Mouse (Mus musculus) neural tube, embryonic 15.5 days (tissue): ENCODE results near the gene Klf6. TPM values are rescaled to one million over a fixed set of nuclear protein-coding genes. Genes with fewer than 3 reads are reported as not detected.

ENCODE experiments used
- ATAC-seq: fragments of 200-750 bp; cut with Nextera tagmentation; 2 replicates; pipeline ENCODE4 v1.8.0; 2017; ENCODE audit warnings: mild to moderate bottlenecking, moderate TSS enrichment, moderate library complexity; ENCODE audit not compliant: low FRiP score
- H3K27ac ChIP-seq: fragments of 300-500 bp; sonication (generic); replicated peaks from 2 replicates; pipeline ENCODE4 v1.5.1; 2015; ENCODE audit warnings: mild to moderate bottlenecking, inconsistent platforms
- H3K27me3 ChIP-seq: fragments of 300-500 bp; sonication (generic); replicated peaks from 2 replicates; pipeline ENCODE4 v1.6.1; 2015; ENCODE audit warnings: inconsistent platforms
- H3K36me3 ChIP-seq: fragments of 300-500 bp; sonication (generic); 2 replicates; pipeline ENCODE4 v1.6.1; 2015; ENCODE audit warnings: inconsistent platforms
- H3K4me1 ChIP-seq: fragments of 300-500 bp; sonication (generic); 2 replicates; pipeline ENCODE4 v1.6.1; 2015; ENCODE audit warnings: inconsistent platforms
- H3K4me2 ChIP-seq: fragments of 300-500 bp; sonication (generic); 2 replicates; pipeline ENCODE4 v1.6.1; 2015; ENCODE audit warnings: inconsistent platforms, mild to moderate bottlenecking, moderate library complexity
- H3K4me3 ChIP-seq: fragments of 300-500 bp; sonication (generic); replicated peaks from 2 replicates; pipeline ENCODE4 v1.5.1; 2015; ENCODE audit warnings: mild to moderate bottlenecking, inconsistent platforms
- H3K9ac ChIP-seq: fragments of 300-500 bp; sonication (generic); replicated peaks from 2 replicates; pipeline ENCODE4 v1.6.1; 2015; ENCODE audit warnings: mild to moderate bottlenecking, inconsistent platforms
- H3K9me3 ChIP-seq: fragments of 300-500 bp; sonication (generic); replicated peaks from 2 replicates; pipeline ENCODE4 v1.6.1; 2016; ENCODE audit warnings: inconsistent platforms
- WGBS: fragments of 180-500 bp; shearing (Covaris S2); methylation state at CpG from one replicate; pipeline ENCODE4 v1.1.7; 2015; ENCODE audit warnings: mixed read lengths; 5-methylcytosine and 5-hydroxymethylcytosine counted together
- polyA plus RNA-seq: library from polyadenylated mRNA; unstranded; fragments of >200 nt; fragmentation: Nextera tagmentation; extraction: Ambion mirVana; gene quantifications from 2 replicates; pipeline ENCODE4 v1.2.1, GENCODE M21; 2015

Klf6 gene
- polyA plus RNA-seq, 1 experiment from 2014 or later = 88.2 TPM

DNA sequence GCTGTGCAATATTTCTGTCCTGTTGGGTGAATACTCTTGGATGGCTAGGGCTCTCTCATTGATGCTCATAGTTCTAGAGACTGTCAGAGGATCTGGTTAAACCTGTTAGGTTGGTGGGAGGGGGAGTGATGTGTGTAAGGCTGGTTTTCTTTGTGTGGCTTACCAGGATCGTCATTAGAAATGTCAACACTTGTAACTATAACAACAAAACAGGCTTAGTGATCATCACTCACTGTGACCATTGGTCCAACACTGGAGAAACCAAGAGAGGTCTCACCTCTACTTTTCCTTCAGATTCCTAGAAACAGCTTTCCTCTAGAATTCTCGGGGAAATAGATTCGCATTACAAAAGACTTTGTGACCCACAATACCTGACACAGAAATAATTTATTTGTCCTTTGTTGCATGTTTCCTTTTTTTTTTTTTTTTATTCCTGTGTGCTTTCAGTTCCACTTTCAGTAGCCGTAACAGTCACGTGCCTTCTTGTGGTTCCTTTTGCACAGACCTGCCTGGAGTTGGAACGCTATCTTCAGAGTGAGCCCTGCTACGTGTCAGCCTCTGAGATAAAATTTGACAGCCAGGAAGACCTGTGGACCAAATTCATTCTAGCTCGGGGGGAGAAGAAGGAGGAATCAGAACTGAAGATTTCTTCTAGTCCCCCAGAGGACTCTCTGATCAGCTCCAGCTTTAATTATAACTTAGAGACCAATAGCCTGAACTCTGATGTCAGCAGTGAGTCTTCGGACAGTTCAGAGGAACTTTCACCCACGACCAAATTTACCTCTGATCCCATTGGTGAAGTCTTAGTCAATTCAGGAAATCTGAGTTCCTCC is 3.2 kb downstream of the Klf6 start:
- Histone ChIP-seq H3K27ac (0 out of 2 replicates have a peak overlapping the region, but pooled peaks have one; percentile 62), H3K4me2 (peak overlapping the region; percentile 60), H3K36me3 (peaks cover 39% of the 10 kb centered on the region), H3K4me3 (peak overlapping the region; percentile 77), H3K4me1 (peaks cover 40% of the 10 kb centered on the region), H3K27me3 (no peaks in the 10 kb centered on the region), H3K9me3 (no peaks in the 10 kb centered on the region), H3K9ac (peak overlapping the region; percentile 40)
- no peak for ATAC-seq
- WGBS = 42% methylated on average over 10 of the region's 10 CpGs

DNA sequence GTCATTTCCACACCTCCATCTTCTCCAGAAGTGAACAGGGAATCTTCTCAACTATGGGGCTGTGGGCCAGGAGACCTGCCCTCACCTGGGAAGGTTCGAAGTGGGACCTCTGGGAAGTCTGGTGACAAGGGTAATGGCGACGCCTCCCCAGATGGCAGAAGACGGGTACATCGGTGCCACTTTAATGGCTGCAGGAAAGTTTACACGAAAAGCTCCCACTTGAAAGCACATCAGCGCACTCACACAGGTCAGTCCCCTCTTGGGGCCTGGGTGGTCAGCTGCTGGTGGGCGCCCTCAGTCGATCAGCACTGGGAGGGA is 3.8 kb downstream of the Klf6 start:
- Histone ChIP-seq H3K27ac (no peak overlapping the region), H3K27me3 (no peaks in the 10 kb centered on the region), H3K9me3 (no peaks in the 10 kb centered on the region), H3K4me3 (peak overlapping the region; percentile 77), H3K36me3 (peaks cover 39% of the 10 kb centered on the region), H3K9ac (no peak overlapping the region), H3K4me1 (peaks cover 45% of the 10 kb centered on the region), H3K4me2 (peak overlapping the region; percentile 60)
- WGBS = 90% methylated on average over 9 of the region's 9 CpGs
- no peak for ATAC-seq

DNA sequence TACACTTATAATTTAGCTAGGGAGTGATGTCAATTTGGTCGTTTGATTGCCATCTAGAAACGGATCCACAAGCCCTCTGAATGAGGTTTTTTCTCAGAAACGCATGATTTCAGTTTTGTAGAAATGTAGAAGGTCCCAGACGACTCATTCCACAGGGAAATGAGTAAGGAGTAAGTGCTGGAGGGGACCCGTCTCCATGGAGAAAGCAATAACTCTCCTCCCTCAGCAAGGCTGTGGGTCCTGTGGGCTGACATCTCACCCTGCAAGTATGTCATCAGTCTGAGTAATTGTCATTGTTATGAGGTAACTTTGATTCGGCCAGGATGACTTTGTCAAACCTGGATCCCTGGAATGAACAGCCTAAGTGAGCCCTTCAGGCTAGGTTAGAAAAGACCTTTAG is 4.8 kb downstream of the Klf6 start:
- peak overlapping the region; percentile 60 for H3K4me2 ChIP-seq
- peaks cover 50% of the 10 kb centered on the region for H3K4me1 ChIP-seq
- 74% methylated on average over 6 of the region's 6 CpGs for WGBS
- H3K27me3 ChIP-seq = no peaks in the 10 kb centered on the region
- H3K36me3 ChIP-seq = peaks cover 39% of the 10 kb centered on the region
- no peak overlapping the region for H3K27ac ChIP-seq
- ATAC-seq = no peak
- no peak overlapping the region for H3K9ac ChIP-seq
- H3K4me3 ChIP-seq = no peak overlapping the region
- no peaks in the 10 kb centered on the region for H3K9me3 ChIP-seq

DNA sequence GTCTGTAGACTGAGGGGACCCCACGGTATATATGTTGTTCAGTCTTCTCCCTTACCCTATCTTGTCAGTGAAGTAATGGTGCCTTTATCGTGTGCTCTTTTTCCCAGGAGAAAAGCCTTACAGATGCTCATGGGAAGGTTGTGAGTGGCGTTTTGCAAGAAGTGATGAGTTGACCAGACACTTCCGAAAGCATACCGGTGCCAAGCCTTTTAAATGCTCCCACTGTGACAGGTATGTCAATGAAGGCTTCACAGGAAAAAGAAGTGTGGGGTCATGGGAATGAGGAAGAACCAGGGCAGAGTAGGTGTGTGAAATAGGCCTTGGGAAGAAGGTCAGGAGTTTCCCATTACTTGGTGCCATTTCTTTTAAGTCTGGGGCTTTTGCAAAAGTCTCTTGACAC is 5.2 kb downstream of the Klf6 start:
- peaks cover 50% of the 10 kb centered on the region for H3K4me1 ChIP-seq

DNA sequence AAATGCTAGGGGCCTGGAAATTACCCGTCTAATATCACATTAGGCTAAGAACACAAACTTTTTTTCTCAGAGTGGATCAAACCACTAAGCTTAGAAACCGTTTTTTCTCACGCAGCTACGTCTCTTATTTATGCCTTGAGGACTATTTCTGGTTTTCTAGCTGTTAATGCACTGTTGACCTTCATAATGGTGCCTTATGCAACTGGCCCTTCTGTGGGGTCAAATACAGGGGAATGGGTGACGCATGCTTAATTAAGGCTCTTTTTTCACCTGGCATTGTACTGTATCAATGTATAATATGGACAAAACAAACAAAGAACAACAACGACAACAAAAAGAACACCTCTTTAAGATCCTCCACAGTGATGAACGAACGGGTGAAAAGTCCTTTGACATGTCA is 7.1 kb downstream of the Klf6 start:
- Histone ChIP-seq H3K4me2 (no peak overlapping the region), H3K36me3 (peaks cover 39% of the 10 kb centered on the region), H3K4me1 (peaks cover 50% of the 10 kb centered on the region), H3K4me3 (no peak overlapping the region), H3K27ac (no peak overlapping the region), H3K9me3 (no peaks in the 10 kb centered on the region), H3K9ac (no peak overlapping the region), H3K27me3 (no peaks in the 10 kb centered on the region)
- 83% methylated on average over 8 of the region's 8 CpGs for WGBS
- no peak for ATAC-seq

More for the DNA sequence above, 5.2 kb downstream of the Klf6 start:
- no peak overlapping the region for H3K9ac ChIP-seq
- peak overlapping the region; percentile 60 for H3K4me2 ChIP-seq
- WGBS = 90% methylated on average over 5 of the region's 5 CpGs
- H3K27ac ChIP-seq = no peak overlapping the region
- ATAC-seq = no peak
- H3K36me3 ChIP-seq = peaks cover 39% of the 10 kb centered on the region
- H3K27me3 ChIP-seq = no peaks in the 10 kb centered on the region
- H3K4me3 ChIP-seq = no peak overlapping the region
- no peaks in the 10 kb centered on the region for H3K9me3 ChIP-seq

DNA sequence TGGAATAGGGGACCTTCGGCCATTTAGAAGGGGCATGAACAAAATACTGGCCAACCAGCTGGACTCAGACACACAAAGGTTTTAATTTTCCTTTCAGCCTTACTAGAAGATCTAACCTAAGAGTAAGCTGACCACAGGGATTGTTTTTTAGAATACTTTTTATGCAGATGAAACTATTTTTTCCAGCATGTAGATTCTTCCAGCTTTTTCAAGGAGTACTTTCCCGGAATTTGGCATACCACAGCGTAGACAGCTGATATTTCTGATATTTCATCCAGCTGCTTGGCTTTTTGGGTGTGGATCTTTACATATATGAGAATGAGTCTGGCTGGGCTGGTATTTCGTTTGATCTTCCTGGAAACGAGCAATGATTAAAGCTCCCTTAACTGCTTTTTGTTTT is 8.2 kb downstream of the Klf6 start:
- H3K36me3 ChIP-seq = peaks cover 39% of the 10 kb centered on the region
- no peaks in the 10 kb centered on the region for H3K9me3 ChIP-seq
- H3K4me2 ChIP-seq = no peak overlapping the region
- no peaks in the 10 kb centered on the region for H3K27me3 ChIP-seq
- H3K4me3 ChIP-seq = no peak overlapping the region
- H3K9ac ChIP-seq = no peak overlapping the region
- no peak for ATAC-seq
- peaks cover 46% of the 10 kb centered on the region for H3K4me1 ChIP-seq
- H3K27ac ChIP-seq = no peak overlapping the region
- 52% methylated on average over 5 of the region's 5 CpGs for WGBS

DNA sequence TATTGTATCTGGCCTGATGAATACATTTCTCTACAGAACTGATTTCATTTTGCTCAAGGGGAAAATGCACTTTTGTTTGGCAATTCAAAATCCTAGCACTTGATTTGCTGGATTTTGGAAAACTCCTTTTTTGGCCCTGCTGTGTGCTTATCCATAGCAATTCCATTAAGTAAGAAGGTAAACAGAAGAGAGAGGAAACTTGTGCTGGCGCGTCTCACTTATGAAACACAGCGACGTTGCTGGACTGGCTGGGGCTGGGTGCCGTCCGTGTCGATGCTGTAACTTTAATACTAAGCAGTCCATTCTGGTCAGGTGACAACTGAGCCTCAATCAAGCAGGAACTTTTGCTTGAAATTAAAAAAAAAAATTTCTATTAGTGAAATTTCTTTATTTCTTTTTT is 8.6 kb downstream of the Klf6 start:
- Histone ChIP-seq H3K36me3 (peaks cover 38% of the 10 kb centered on the region), H3K4me3 (no peak overlapping the region), H3K27ac (no peak overlapping the region), H3K4me1 (peaks cover 42% of the 10 kb centered on the region), H3K4me2 (no peak overlapping the region), H3K27me3 (no peaks in the 10 kb centered on the region), H3K9me3 (no peaks in the 10 kb centered on the region), H3K9ac (no peak overlapping the region)
- 14% methylated on average over 7 of the region's 7 CpGs for WGBS
- no peak for ATAC-seq

DNA sequence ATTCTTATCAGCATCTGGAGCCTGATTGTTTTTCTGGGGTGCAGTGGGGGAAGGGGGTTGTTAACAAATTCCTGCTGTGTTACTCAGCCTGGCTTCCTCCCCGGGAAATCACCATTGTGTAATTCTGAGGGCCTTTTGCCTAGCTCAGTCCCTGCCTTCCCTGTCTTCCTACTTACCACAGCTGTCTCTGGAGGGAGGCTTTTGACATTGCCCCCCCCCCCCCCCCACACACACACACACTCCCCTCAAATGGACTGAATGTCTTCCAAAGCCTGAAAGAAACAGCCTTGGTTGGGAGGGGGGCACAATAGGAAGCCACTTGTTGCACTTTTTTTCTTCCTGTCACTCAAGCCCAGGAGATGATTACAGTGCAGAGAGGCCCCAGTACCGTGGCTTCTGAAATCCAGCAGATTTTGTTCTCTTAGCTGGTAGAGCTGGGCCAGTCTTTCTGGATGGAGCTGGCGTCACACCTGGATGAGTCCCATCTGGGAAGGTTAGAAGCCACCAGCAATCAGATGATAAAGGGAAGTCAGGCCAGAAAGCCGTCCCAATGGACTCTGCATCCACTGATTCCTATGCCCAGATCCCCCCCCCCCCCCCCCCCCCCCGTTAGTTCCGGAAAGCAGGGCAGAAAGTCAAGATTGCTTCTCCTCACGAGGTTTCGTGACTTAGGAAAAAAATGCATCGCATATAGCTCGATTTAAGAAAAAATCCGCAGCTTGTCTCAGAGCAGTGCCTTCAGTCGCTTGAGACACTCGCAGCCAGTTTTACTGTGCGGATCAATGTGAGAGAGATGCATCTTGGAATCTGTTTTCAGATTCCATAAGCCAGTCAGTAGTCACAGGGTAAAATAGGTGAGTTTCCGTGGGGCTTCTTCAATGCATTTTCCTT is 9.3 kb downstream of the Klf6 start:
- H3K36me3 ChIP-seq = peaks cover 31% of the 10 kb centered on the region
- no peak overlapping the region for H3K4me3 ChIP-seq
- WGBS = 20% methylated on average over 15 of the region's 15 CpGs
- H3K4me1 ChIP-seq = peaks cover 34% of the 10 kb centered on the region
- 0 out of 2 replicates have a peak overlapping the region, but pooled peaks have one; percentile 5 for H3K4me2 ChIP-seq
- H3K9ac ChIP-seq = no peak overlapping the region
- H3K27me3 ChIP-seq = no peaks in the 10 kb centered on the region
- 0 out of 2 replicates have a peak, but pooled peaks have one; percentile 48 for ATAC-seq
- H3K9me3 ChIP-seq = no peaks in the 10 kb centered on the region
- no peak overlapping the region for H3K27ac ChIP-seq

DNA sequence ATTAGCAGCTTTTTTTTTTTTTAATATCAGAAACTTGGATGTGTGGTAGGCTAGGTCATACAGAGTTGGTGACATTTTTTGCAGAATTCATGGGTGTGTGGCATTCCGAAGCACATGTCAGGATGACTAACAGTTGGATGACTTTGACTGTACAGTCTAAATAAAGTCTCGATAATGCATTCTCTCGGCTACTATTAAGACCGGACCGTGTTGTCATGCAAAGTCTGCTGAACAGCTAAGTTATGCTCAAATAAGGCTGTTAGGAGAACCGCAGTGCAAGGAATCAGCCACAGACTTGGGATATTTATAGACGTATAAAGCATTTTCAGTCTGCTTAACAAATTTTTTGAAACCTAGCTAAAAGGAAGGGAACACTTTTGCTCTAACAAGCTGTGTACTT is 10.1 kb downstream of the Klf6 start:
- no peak overlapping the region for H3K9ac ChIP-seq
- 67% methylated on average over 7 of the region's 7 CpGs for WGBS
- H3K27me3 ChIP-seq = no peaks in the 10 kb centered on the region
- peaks cover 24% of the 10 kb centered on the region for H3K36me3 ChIP-seq
- H3K4me1 ChIP-seq = peaks cover 26% of the 10 kb centered on the region
- H3K9me3 ChIP-seq = no peaks in the 10 kb centered on the region
- no peak for ATAC-seq
- no peak overlapping the region for H3K4me3 ChIP-seq
- no peak overlapping the region for H3K4me2 ChIP-seq
- H3K27ac ChIP-seq = no peak overlapping the region

DNA sequence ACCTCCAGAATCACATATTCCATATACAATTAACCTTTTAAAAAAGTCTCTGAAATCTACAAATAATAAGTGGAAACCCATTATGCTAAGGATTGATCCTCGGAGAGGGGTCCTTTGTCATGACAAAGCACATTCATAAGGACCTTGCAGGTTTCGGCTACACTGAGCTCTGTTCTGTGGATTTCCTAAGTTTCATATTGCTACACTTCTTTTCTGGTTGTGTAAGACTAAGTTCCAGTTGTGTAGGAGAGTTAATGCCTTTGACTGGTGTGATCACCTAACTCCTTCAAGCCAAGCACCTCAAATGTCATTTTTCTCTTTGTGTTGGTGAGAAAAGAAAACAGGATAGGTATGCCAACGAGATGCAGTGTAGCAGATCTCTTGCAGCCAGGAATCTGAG is 12.4 kb downstream of the Klf6 start:
- no peak overlapping the region for H3K27ac ChIP-seq
- no peaks in the 10 kb centered on the region for H3K27me3 ChIP-seq
- ATAC-seq = no peak
- H3K4me2 ChIP-seq = no peak overlapping the region
- peaks cover under 1% of the 10 kb centered on the region; the same call in 1 of the 2 replicates for H3K36me3 ChIP-seq
- no peak overlapping the region for H3K9ac ChIP-seq
- no peak overlapping the region for H3K4me3 ChIP-seq
- no peaks in the 10 kb centered on the region for H3K9me3 ChIP-seq
- 80% methylated on average over 3 of the region's 3 CpGs for WGBS
- peaks cover 17% of the 10 kb centered on the region for H3K4me1 ChIP-seq

DNA sequence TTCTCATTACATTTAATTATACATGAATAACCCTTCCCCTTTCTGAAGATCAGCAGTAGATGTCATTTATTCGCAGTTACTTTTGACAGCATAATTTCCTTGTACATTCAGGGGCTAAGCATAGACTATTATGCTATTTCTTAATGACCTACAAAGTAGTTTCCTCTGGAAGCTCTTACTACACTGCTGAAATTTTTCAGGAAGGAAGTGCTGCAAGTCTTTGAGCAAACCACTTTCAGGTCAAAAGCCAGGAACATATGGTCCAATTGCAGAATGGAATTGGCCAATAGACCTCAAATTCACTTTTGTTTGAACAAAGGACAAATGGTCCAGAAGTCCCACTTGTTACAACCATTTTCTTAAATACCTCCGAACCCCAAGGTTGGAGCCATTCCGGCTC is 14.2 kb downstream of the Klf6 start:
- no peak overlapping the region for H3K9ac ChIP-seq
- H3K27ac ChIP-seq = no peak overlapping the region
- H3K9me3 ChIP-seq = no peaks in the 10 kb centered on the region
- ATAC-seq = no peak
- H3K4me1 ChIP-seq = peaks cover 6% of the 10 kb centered on the region
- 89% methylated on average over 3 of the region's 3 CpGs for WGBS
- H3K27me3 ChIP-seq = no peaks in the 10 kb centered on the region
- no peak overlapping the region for H3K4me3 ChIP-seq
- H3K4me2 ChIP-seq = no peak overlapping the region
- no peaks in the 10 kb centered on the region for H3K36me3 ChIP-seq

DNA sequence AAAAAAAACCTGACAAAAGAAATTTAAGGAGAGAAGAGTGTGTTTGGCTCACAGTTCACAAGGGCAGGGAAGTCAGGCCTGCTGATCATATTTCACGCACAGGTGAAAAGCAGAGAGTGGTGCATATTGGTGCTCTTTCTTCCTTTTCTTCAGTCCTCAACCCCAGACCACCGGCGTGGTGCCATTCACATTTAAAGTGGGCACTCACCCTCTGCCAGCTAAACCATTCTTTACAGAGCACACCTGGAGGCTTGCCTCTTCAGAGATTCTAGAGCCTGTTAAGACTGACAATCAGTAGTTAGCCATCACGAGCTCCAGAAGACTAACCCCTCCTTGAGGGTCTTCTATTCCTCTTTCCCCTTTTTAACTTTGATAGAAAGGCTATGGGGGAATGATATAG is 17.5 kb downstream of the Klf6 start:
- ATAC-seq = no peak
- Histone ChIP-seq H3K27me3 (no peaks in the 10 kb centered on the region), H3K9me3 (no peaks in the 10 kb centered on the region), H3K4me2 (no peak overlapping the region), H3K4me1 (no peaks in the 10 kb centered on the region), H3K27ac (no peak overlapping the region), H3K9ac (no peak overlapping the region), H3K36me3 (no peaks in the 10 kb centered on the region), H3K4me3 (no peak overlapping the region)
- WGBS = 63% methylated on average over 4 of the region's 4 CpGs
